Mouse (Mus musculus) frontal cortex, postnatal 25 days (tissue): ENCODE measurements at regions not wholly inside any gene's neighbourhood (a gene's known extent, or its start where the extent isn't known, plus 50 kb on each side); places are given as distances from the start of the nearest gene placed in this dataset.

Experiments used
- DNase-seq, 2 experiments: peaks; one replicate each; pipeline ENCODE4 v3.0.0; 2022; ENCODE audit warnings: low spot score in 2 of 2

DNA sequence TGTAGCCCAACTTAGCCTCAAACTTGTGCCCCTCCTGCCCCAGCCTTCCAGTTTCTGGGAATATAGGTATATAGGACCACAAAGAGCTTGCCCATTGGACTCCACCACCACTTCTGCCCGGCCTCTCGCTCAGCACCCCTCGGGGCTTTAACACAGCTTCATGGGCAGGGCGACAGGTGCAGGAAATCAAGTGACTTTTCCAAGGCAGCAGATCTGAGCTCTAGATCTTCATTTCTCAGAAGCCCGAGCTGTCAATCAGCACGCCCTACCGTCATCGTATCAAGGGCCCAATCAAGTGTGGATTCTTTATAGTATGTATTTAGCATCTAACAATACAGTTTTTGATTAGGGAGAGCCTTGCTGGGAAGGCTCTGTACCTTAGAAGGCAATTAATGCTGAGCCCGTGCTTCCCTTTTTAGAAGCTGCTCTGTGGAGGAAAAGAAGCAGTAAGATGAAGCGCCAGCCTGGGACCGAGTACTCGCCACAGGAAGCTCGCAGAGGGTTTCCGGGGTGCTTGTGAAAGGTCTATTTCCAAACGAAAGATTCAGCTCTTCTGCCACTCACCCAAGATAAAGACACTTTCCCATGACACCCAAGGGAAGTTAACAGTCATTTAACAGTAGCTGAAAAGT, 56.9 kb upstream of the E2f3 start:
- DNase-seq = no peak

- no peak for DNase-seq
Observed at GRCm38 (mm10) chr13:30041501-30042295, 55.8 kb upstream of the E2f3 start.

GRCm38 (mm10) chr13:30040288-30040687, 54.4 kb upstream of the E2f3 start:
- DNase-seq = no peak

GRCm38 (mm10) chr13:30039791-30040190, 53.9 kb upstream of the E2f3 start:
- no peak for DNase-seq

- no peak for DNase-seq
Observed at GRCm38 (mm10) chr13:30036561-30036960, 50.7 kb upstream of the E2f3 start.

- no peak for DNase-seq
Observed at GRCm38 (mm10) chr13:30036071-30036470, 50.2 kb upstream of the E2f3 start.
